Mouse (Mus musculus): ENCODE data around the gene Hes1.
"Not testable (repeated sequence)": the region's sequence is repeated elsewhere in the genome, so short reads cannot be mapped to it uniquely, and the experiment has no call there.

Hes1 gene

DNA sequence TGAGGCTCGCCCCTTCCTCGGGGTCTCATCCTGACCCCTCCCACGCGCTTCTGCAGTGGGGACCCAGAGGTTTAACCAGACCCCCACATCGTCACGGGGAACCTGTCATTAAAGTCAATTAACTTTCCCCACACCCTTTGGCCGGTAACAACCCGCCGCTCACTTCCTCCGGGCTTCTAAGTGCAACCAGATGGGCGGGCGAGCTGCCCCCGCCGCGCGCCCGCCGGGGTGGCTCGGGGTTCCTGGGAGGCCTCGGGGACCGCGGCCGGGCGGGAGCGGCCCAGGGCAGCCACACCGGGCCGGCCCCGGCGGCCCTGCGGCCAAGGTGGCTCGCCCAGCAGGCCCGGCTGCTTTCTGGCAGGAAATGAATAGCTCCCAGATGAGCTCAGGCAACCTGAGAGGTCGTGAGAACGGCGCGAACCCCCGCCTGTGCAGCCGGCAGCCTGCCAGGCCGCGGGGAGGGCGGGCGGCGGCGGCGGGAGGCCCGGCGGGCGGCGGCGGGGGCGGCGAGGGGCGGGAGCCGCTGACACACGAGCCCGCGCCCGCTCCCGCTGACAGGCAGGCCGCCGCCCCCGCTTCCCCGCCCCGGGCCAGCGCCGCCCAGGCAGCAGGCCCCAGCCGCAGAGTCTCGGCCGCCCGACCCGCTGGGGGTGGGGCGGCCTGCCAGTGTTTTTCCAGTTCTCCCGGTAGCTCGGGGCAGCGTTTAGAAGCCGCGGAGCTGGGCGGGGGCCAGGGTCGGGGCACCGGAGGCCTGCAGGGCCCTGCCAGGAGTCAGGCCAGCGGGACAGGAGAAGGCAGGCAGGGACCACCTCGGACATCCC, 6.0 kb downstream of the Hes1 start:
- peak; percentile 94 for DNase-seq (ENCODE audit: extremely low read depth, insufficient read length, low spot score)

- DNase-seq (ENCODE audit: extremely low read depth, insufficient read length, low spot score): no peak
These were observed 6.6 kb downstream of the Hes1 start for GRCm38 (mm10) chr16:30070771-30071191.

DNA sequence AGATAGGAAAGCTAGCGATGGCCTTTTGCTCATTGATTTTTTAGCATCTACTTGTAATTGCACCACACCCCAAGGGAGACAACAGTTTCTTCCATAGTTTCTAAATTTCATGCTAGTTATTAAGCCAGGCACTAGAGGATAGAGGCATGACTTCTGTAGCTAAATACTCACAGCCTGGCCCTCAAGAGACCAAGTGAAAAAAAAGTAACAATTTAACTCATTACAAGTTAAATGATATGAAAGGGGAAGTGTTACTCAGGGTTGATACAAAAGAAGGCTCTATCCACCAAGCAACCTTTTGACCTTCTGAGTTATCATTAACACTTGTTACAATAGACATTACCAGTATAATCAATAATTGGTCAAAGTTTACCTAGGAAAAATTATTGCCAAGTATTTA, 9.1 kb downstream of the Hes1 start:
- no peak for DNase-seq (ENCODE audit: extremely low read depth, insufficient read length, low spot score)

DNA sequence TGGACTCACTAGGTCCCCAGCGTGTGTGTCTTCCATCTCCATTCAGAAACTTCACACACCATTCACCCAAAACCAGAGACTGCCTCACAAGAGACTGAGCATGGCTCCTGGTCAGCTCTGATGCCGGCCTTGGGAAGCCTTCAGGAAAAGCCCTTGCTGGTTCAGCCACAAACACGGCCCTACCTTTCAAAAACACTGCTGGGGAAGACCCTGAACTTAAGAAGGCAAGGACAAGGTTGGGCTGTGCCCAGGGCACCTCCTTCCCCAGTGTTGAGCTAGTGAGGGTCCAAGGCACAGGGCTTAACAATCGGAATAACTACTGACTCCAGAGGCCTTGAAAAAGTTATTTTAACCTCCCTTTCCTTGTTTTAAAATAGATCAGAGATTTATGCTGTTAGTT, 17.3 kb downstream of the Hes1 start:
- DNase-seq (ENCODE audit: extremely low read depth, insufficient read length, low spot score): no peak

DNA sequence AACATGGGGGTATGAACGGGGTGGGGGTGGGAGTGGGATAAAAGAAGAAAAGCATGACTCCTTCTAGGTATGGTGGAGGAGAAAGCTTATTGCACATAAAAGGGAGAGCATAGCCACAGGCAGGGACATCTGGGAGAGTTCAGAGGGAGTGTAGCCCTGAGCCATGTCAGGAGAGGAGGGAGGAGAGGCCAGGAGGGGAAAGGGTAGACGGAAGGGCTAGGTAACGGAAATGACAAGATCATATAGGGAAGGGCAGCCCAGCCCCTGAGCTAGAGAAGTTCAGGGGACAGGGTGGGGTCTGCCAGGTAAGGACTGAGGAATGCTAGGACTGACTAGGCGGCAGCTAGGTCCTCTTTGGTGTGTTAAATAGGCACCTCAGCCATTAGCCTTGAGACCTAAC, 17.8 kb downstream of the Hes1 start:
- no peak for DNase-seq (ENCODE audit: extremely low read depth, insufficient read length, low spot score)

- no peak for DNase-seq (ENCODE audit: extremely low read depth, insufficient read length, low spot score)
These were observed 18.8 kb downstream of the Hes1 start for GRCm38 (mm10) chr16:30082965-30083364.

DNA sequence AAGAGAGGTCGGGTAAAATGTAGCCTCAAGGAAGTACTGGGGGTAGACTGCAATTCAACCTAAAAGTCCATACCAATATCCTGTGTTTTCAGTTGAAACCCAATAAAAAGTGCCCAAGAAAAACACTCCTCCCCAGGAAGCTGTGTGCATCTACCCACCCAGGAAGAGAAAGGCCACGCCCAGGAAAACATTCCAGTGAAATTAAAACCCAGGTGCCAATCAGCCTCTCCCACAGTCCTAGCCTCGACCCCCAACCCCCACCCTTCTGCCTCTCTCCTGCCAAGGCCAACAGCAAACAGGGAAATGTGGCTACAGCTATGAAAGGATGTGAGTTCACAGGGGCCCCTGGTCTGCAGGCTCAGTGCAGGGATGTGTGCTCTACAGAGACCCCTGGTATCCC, 19.4 kb downstream of the Hes1 start:
- no peak for DNase-seq (ENCODE audit: extremely low read depth, insufficient read length, low spot score)

DNA sequence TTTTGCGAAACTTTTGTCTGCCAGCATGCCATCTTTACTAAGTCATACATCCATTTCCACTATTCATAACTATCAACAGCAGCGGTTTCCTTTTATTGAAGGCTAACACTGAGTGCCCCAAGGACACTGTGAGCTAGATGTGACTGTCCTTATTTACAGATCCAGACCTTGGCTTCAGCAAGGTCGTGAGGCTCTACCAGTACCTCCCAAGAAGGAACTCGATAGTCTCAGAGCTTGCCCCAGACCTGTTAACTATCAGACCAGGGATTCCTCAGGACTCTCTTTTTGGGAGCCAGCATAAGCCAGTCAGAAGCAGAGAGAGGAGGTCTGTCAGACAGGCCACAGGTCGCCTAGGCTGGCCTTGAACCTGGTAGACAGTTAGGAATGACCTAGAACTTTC, 24.5 kb downstream of the Hes1 start:
- DNase-seq (ENCODE audit: extremely low read depth, insufficient read length, low spot score): no peak

GRCm38 (mm10) chr16:30090200-30090865, 26.1 kb downstream of the Hes1 start:
- peak; percentile 21 for DNase-seq (ENCODE audit: extremely low read depth, insufficient read length, low spot score)

DNA sequence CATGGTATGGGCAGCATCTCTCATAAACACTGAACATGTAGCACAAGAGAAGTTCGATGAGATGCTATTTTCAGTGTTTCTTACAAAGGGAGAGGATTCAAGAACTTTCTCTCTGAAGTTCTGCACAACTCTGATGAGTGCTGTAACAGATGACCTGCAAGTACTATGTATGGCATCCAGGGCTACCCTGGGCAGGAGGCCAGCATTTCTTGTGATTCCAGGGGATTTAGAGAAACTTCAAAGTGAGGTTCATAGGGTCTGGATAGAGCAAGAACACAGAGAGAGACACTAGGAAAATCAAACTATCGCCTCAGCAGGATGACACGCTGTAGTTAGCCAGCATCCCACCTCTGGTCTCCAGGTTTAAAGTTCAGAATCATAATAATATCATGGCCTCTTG, 31.9 kb downstream of the Hes1 start:
- no peak for DNase-seq (ENCODE audit: extremely low read depth, insufficient read length, low spot score)

DNA sequence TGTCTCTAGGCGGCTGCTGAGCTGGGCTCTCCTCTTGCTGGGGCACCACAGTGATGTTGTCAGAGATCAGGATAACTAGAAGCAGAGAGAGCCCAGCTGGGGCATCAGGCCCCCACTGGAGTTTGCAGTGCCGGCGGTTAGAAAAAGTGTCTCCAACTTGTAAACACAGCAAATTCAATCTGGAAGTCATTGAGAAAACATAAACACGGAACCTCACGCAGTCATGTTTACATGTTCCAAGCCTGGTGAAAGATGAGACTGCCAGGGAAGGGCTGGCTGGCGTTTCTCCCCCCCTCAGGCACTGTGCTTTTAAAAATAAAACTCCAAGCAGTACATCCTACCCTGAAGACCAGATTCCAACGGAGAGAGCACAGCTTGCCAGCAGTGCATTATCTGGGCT, 32.3 kb downstream of the Hes1 start:
- no peak for DNase-seq (ENCODE audit: extremely low read depth, insufficient read length, low spot score)

- no peak for DNase-seq (ENCODE audit: extremely low read depth, insufficient read length, low spot score)
These were observed 34.9 kb downstream of the Hes1 start for GRCm38 (mm10) chr16:30099124-30099523.

DNA sequence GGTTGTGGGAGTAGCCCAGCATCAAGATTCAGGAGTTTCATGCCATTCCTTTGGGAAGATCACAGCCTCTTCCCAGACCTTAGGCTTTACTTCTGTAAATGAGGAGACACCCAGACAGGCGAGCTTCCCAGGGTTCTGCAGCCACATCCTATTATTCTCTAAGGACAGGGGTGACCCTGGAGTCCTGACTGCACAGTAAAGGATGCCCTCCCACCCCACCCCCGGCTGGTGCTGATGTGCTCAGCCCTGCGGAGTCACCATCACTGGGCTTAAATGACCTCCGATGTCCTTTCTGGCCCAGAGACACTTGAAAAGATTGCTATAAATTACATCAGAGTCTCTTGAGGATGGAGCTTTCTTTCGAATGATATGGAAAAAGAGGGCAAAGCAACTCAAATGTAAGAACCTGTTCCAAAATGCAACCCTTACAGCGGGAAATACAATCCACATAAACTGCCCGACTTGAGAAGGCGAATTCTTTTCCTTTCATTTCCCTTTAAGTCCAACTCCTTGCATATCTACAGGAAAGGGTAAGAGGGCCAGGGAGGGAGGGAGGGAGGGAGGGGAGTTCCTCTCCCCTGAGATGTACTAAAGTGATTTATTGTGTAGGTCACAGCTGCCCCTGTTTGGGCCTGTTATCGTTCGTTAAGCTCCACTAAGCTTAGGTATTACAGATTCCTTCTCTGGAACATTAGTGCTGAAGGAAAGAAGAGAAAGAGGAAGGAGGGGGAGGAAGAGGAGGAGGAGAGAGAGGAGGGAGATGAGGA, 38.1 kb downstream of the Hes1 start:
- no peak for DNase-seq (ENCODE audit: extremely low read depth, insufficient read length, low spot score)

DNA sequence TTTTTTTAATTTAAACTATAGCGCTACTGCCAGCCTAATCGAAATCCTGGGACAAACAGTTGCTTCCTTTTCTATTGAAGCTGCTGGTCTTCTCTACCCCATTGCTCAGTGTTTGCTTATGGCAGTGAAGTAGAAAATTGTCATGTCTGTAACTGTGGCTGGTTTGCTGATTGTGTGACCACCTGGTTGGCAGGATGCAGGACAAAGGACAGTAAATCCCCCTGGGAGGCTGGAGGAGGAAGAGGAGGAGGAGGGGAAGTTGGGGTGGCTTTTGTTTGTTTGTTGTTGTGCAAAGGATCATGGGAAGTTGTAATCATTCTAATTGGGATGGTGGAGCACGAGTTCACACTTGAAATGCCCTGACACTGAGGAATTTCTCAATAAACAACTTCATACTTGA, 38.8 kb downstream of the Hes1 start:
- no peak for DNase-seq (ENCODE audit: extremely low read depth, insufficient read length, low spot score)

- no peak for DNase-seq (ENCODE audit: extremely low read depth, insufficient read length, low spot score)
These were observed 39.3 kb downstream of the Hes1 start for GRCm38 (mm10) chr16:30103495-30103894.

DNA sequence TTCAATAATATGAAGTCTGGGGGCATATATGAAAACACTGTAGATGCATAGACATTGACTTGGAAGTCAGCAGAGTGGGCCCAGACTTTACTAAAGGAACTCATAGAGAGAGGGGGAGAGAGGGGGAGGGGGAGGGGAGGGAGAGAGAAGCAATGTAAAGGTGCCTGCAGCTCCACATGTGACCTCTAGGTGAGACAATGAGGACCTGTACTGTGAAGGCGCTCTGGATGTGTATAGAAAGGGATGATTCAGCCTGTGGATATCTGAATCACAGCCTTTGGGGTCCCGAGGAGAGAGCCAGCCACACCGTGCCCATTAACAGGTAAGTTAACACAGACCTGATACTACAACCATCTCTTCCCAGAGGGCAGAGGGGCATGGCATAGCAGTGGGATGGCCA, 40.2 kb downstream of the Hes1 start:
- DNase-seq (ENCODE audit: extremely low read depth, insufficient read length, low spot score): no peak

DNA sequence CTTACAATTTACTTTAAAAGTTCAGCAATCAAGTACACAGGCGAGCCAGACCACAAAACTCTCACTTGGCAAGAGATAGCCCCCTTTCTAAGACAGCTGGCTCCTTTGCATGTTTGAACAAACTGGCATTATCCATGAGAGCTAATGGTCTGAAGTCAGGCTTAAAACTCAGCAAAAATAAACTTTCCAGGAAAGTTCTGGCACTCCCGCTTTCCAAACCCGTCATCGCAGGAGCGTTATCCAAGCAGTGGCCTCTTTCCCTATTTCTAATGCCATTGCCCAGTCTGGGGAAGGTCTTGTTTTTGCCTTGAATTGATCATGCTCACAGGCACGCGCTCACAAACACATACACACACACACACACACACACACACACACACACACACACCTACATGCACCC, 41.3 kb downstream of the Hes1 start:
- no peak for DNase-seq (ENCODE audit: extremely low read depth, insufficient read length, low spot score)

DNA sequence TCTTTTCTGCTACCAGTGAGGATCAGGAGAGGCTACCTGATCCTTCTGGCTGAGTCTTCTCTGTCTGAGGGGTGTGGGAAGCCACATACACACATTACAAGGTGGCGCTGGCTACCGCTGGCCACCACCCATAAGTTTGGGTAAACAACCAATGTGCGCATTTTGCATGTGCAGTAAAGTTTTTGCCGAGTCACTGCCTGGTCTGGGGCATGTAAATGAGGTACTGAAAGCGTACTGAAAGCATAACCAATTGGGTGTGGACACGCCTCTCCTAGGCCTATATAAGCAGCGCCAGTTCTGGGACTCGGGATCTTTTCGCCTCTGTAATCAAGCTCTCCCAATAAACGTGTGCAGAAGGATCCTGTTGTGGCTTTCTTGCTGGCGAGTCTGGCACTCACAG, 44.0 kb downstream of the Hes1 start:
- DNase-seq (ENCODE audit: extremely low read depth, insufficient read length, low spot score): not testable (repeated sequence)

DNA sequence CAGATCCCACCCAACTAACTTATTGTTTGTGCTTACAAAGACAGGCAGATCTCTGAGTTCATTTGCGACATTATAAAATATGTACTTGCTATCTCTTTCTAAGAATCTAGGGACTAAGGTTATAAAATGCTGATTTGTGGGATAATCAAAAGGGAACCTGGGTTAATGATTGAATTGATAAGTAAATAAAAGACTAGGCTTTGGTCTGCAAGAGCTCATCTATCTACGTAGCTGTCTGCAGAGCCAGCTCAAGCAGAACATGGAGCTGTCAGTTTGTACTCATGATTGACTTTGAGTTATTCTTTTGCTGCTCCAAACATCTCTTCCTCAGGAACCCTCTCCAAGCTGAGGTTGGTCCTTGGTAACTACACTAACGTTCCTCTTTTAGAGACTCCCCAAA, 46.3 kb downstream of the Hes1 start:
- no peak for DNase-seq (ENCODE audit: extremely low read depth, insufficient read length, low spot score)

DNA sequence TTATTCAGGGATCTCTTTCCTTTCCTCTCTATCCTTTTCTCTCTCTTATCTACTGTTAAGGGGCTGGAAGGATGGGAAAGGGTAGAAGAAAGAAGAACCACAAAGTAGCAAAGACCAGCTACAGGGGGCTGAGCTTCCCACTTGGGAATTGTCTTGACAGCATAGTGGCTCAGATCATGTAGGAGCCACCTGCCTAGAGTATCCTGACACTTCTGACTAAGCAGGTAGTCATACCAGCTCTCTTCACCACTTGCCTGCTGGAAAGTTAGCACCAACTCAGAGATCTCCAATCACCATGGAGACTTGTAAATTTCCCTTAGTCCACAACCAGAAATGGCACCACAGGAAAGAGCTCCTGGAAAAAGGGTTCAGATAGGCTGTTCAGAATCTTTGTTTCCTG, 46.9 kb downstream of the Hes1 start:
- no peak for DNase-seq (ENCODE audit: extremely low read depth, insufficient read length, low spot score)

- no peak for DNase-seq (ENCODE audit: extremely low read depth, insufficient read length, low spot score)
These were observed 47.4 kb downstream of the Hes1 start for GRCm38 (mm10) chr16:30111566-30111965.

DNA sequence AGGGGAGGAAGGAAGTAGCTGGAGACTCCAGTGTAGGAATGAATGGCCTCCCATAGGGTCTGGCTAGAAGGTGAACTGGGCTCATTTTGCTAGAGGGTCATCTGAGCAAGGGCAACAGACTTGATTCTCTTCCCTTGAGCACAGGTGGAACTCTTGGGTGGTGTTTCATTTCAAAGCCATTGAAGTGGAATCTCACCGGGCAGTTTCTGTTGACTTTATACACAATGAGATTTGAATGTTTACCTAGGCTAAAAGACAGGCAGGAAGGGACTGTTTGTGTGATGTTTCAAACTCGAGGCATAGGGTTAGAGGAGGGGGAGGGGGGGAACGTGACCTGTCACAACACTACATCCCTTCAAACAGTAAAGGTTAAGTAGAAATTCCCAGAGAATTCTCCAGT, 49.0 kb downstream of the Hes1 start:
- no peak for DNase-seq (ENCODE audit: extremely low read depth, insufficient read length, low spot score)
